Mouse (Mus musculus) mouse embryonic stem cell (cell line): ENCODE measurements around the gene Emcn.

Source experiments
- in situ Hi-C, 2 experiments: fragments of 300-500 bp; cut with MboI; formaldehyde crosslinking; loops; 1 replicate in 1 of 2; 3 replicates in 1 of 2; pipeline ENCODE4 v1.14.3; 2019 to 2020; ENCODE audit warnings: low sequenced_read_pairs in 2 of 2, low pct_unique_long_range_greater_than_20kb in 1 of 2, mixed read lengths in 1 of 2; ENCODE audit not compliant: unreplicated experiment in 1 of 2

Gene Emcn

GRCm38 (mm10) chr3:137340938-137341337, at the start of gene Emcn:
Emcn (plus strand) TSS chr3:137341067.
- in situ Hi-C loops = no loop called here

- in situ Hi-C loops = no loop called here
Observed at GRCm38 (mm10) chr3:137293174-137293591, 47.7 kb upstream of the Emcn start.

- in situ Hi-C loops = no loop called here
Observed at GRCm38 (mm10) chr3:137298230-137298629, 42.6 kb upstream of the Emcn start.

DNA sequence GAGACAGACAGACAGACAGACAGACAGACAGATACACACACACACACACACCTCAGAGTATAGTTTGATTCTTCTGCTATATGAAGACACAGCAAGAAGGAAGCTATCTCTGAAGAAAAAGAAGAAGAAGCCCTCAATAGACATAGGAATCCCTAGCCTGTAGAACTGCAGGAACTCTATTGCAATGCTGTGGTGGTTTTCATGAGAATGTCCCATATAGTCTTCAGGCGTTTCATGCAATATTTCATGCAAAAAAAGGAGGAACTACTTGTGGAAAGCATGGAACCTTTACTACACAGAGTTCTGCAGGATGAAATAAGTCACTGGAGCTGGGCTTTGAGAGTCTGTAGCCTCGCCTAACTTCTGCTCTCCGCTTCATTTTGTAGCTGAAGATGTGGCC, 40.7 kb upstream of the Emcn start:
- in situ Hi-C loops = no loop called here

- in situ Hi-C loops = no loop called here
Observed at GRCm38 (mm10) chr3:137301195-137301594, 39.7 kb upstream of the Emcn start.

GRCm38 (mm10) chr3:137302804-137303203, 38.1 kb upstream of the Emcn start:
- in situ Hi-C loops = no loop called here

GRCm38 (mm10) chr3:137309959-137310358, 30.9 kb upstream of the Emcn start:
- in situ Hi-C loops = no loop called here

GRCm38 (mm10) chr3:137312540-137312939, 28.3 kb upstream of the Emcn start:
- in situ Hi-C loops = no loop called here

DNA sequence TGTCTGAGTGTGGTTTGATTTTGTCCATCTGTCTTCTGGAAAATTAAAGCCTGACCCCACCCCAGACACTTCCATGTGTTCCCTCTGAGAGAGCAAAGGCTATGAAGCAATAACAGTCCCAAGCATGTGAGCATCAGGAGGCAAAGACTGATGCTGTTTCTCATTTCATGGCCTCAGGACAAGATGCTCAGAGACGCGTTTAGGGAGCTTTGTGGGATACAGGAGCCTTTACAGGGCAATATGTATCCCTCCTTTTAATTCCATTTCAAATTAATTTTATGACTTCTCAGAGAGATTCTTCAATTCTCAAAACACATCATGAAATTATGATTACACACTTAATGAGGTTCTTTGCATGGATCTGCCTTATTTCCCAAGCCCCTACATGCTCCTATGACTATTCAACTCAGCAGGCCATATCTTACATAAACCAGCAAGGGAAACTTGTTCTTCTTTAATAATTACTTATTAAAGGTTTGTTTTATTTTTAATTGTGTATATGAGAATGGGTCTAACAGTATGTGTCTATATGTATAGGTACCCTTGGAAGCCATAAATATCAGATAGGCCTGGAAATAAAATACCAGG, 27.0 kb upstream of the Emcn start:
- in situ Hi-C loops = no loop called here

DNA sequence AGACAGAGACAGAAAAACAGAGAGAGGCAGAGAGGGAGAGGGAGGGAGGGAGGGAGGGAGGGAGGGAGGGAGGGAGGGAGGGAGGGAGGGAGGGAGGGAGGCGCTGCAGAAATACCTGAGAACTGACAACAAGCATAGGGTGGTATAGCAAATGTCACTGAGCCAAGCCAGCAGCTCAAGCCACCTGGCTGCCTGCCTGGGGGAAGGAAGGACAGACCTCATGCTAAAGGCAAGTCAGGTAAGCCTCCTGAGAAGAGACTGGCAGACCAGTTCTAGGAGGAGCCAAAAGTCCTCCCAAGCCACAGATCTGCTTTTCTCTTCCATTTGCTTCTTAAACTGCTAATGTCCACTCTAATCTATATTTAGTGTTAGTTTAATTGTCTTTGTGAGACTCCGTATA, 22.5 kb upstream of the Emcn start:
- in situ Hi-C loops = no loop called here

GRCm38 (mm10) chr3:137319950-137320349, 20.9 kb upstream of the Emcn start:
- in situ Hi-C loops = no loop called here

- in situ Hi-C loops = no loop called here
Observed at GRCm38 (mm10) chr3:137322304-137322703, 18.6 kb upstream of the Emcn start.

- in situ Hi-C loops = no loop called here
Observed at GRCm38 (mm10) chr3:137329898-137330297, 11.0 kb upstream of the Emcn start.

GRCm38 (mm10) chr3:137330950-137331349, 9.9 kb upstream of the Emcn start:
- in situ Hi-C loops = no loop called here

- in situ Hi-C loops = no loop called here
Observed at GRCm38 (mm10) chr3:137332531-137332930, 8.3 kb upstream of the Emcn start.

DNA sequence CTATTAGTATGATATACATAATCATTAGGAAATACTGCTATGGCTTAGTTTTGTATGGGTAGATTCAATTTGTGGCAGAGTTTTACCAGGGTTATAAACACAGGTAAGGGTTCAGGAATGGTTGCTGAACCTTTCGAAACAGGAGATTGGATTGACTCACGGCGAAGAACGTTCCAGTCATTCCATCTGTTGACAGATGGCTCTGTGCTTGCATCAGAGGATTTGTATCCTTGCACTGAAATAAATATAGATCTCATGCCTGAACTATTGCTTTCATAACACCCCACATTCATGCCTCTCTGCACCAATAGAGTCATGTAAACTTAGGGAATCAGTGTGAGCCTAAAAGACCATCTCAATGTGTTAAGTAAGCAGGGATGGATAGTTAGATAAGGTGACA, 4.9 kb upstream of the Emcn start:
- in situ Hi-C loops = no loop called here

DNA sequence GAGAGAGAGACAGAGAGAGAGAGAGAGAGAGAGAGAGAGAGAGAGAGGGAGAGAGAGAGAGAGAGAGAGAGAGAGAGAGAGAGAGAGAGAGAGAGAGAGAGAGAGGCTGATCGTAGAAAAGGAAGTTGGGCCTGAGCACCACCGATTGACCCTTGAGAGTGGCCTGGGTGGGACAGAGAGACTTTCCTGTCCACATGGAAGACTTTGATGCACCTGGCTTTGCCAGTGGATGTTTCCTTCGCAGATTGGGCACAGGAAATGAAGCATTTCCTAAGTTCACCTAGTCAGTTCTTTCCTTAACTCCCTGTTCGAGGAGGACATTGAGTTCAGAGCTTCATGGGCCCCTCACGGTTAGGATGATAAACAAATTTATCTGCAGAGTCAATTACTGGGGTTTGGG, 2.6 kb downstream of the Emcn start:
- in situ Hi-C loops = no loop called here

DNA sequence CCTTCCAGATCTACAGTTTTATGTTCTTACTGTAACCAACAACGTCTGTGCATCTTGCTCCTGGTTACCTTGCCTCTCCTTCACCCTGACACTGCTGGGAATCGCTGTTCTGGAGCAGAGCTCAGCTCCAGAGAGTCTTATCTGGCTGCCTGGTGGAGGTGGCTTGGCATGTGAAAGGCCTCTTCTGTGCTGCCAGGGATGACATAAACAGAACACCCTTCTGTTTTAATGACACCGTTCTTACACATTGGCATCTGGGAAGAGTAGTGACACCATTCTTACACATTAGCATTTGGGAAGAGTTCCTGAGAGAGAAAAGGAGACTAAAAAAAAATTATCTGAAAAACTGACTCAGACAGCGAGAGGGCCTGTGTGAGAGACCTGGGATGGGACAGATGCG, 11.0 kb downstream of the Emcn start:
- in situ Hi-C loops = no loop called here

DNA sequence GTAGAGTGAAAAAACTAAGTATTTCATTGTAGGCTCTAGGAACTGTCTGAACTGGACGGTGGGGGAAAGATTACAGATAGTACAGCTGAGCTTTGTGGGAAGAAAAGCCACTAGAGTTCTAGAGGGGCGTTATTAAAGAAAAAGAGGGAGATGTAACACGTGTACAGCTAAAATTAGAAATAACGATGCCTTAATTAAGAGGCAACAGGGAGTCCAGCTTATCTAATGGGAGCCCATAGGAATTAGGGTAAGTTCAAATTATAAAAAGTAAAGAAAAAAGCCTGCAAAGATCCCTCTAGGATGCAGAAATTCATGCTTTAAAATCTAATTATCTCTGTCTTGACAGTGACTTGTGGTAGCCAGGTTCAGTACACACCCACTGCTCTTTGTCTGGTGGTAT, 15.8 kb downstream of the Emcn start:
- in situ Hi-C loops = no loop called here

- in situ Hi-C loops = no loop called here
Observed at GRCm38 (mm10) chr3:137367123-137367825, 26.4 kb downstream of the Emcn start.
